Mouse (Mus musculus) frontal cortex, postnatal 36 days (tissue): ENCODE data around the gene Pnkp.

Experiments
- DNase-seq, 2 experiments: peaks; one replicate each; pipeline ENCODE4 v3.0.0; 2022; ENCODE audit warnings: low spot score in 2 of 2

The Pnkp gene

DNA sequence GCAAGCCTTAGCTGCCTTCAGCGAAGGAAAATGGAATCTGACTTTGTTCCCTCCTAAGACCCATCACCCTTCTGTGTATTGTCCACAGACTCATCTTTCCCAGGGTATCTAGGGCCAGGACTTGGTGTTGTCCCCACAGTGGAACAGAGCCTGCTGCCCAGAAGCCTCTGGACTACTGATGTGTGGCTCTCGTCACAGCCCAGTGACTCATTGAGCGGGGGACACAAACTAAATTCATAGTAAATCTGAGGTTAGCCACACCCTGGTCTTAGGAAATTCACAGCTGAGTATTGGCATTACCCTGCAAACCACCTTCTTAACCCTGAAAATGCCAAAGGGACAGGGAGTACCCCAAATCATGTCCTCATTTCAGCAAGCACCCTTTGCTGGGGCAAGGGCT is 30.2 kb upstream of the Pnkp start:
- DNase-seq, result no peak

DNA sequence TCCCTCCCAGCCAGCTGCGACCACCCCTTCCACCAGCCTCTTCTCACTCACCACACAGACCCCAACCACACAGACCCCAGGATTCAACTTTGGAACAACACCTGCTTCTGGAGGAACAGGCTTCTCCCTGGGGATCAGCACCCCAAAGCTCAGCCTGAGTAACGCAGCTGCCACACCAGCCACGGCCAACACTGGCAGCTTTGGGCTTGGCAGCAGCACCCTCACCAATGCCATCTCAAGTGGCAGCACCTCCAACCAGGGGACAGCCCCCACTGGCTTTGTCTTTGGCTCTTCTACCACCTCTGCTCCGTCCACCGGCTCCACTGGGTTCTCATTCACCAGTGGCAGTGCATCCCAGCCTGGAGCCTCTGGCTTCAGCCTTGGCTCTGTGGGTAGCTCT is 28.2 kb upstream of the Pnkp start:
- no peak for DNase-seq

- no peak for DNase-seq
Observed at GRCm38 (mm10) chr7:44832763-44833162, 24.2 kb upstream of the Pnkp start.

- no peak for DNase-seq
Observed at GRCm38 (mm10) chr7:44835373-44836015, 21.4 kb upstream of the Pnkp start.

GRCm38 (mm10) chr7:44836016-44836404 is 20.9 kb upstream of the Pnkp start:
- no peak for DNase-seq

DNA sequence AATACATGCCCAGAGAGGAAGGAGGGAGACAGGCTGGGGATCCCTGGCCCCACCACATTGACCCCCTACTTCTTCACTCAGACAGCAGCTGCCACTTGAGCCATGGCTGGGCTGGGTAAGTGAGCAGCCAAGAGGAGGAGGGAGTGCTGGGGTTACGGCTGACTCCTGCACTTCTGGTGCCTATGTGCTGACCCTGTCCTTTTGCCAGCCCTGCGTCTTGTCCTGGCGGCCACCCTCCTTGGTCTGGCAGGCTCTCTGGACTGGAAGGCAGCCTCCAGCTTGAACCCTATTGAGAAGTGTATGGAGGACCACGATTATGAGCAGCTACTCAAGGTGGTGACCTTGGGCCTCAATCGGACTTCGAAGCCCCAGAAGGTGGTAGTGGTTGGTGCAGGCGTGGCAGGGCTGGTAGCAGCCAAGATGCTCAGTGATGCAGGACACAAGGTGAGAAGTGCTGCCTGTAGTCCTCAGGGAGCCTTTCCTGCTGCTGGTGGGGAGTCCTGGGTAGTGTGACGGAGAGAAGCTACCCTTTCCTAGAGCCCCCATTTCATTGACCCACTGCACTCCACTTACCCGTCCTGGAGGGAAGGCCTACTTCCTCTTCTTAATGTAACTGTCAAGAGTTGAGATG is 20.4 kb upstream of the Pnkp start:
- no peak for DNase-seq

DNA sequence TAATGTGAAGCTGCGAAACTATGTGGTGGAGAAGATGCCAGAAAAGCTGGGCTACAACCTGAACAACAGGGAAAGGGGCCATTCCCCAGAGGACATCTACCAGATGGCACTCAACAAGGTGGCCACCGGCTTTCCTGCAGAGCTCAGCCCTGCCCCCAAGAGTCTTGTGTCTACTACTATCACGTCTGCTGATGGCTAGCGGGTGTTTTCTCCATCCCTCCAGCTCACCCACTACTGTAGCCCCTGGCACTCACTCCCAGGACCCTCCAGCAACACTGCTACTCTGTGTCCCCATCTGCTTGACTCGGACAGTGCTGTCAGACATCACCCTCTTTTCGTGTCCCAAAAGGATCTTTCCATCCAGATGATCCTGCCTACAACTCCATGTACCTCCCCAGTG is 18.9 kb upstream of the Pnkp start:
- no peak for DNase-seq

DNA sequence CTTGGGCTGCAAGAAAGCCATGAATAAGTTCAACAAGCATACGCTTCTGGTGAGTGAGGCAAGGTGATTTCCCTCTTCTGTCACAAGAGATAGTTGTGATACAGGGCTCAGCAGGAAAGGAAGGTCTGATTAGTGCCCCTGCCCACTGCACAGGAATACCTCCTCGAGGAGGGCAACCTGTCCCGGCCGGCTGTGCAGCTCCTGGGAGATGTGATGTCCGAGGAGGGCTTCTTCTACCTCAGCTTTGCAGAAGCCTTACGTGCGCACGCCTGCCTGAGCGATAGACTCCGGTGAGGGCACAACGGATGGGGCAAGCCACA is 17.8 kb upstream of the Pnkp start:
- DNase-seq, result no peak

- DNase-seq, result peak in 1 of 2 experiments; percentile 59
Observed at GRCm38 (mm10) chr7:44839491-44840191, 17.3 kb upstream of the Pnkp start.

- DNase-seq, result no peak
Observed at GRCm38 (mm10) chr7:44840426-44840825, 16.5 kb upstream of the Pnkp start.

DNA sequence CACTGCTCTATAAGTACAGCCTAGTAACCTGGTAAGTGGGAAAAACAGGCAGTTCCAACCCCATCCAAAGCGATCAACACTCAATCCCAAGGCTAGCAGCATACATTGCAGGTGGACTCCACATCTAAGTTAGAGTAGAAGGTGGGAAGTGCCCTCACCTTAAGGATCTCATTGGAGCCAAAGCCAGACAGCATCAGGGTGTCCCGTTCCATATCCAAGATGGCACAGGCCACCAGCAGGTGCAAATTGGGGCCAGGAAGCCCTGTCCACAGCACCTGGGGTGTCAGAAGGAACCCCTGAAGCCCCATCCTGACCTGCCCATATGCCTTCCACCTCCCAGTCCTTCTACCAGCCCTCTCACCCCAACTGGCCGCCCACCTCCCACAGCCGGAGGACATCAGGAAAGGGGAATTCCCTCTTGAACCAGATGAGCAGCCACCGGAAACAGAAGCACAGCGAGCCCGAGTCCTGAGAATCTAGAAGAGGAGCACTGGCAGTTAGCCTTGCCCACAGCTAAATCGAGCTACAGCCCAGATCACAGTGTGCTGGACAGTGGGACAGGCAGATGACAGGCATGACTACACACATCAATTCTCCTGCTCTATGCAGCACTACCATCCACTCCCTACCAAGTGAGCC is 15.0 kb upstream of the Pnkp start:
- no peak for DNase-seq

DNA sequence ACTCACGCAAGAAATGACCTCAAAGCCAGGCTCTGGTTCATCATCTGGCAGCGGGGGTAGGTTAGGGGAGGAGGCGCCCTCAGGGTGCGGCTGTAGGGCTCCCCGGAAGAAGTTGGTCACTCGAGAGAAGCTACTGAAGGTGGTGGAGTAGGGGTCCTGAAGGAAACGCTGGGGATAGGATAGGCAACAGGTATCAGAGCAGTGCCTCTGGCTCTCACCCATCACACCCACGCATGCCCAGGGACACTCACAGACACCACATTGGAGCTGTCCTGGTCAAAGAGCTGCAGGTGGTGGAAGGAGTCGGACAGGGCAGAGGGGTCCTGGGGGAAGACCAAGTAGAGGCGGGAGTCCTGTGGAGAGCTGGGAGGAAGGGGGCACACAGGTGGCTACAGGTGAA is 11.9 kb upstream of the Pnkp start:
- DNase-seq, result no peak

GRCm38 (mm10) chr7:44846804-44847203 is 10.1 kb upstream of the Pnkp start:
- DNase-seq, result no peak

GRCm38 (mm10) chr7:44847772-44848171 is 9.2 kb upstream of the Pnkp start:
- DNase-seq, result no peak

GRCm38 (mm10) chr7:44848561-44849415 is 8.2 kb upstream of the Pnkp start, which contains the start of the genes Akt1s1 and Tbc1d17:
Akt1s1 (plus strand) TSS chr7:44848991.
Tbc1d17 (minus strand) TSS chr7:44849079.
- peak; percentile 100 for DNase-seq

- peak; percentile 92 to 94 for DNase-seq
Observed at GRCm38 (mm10) chr7:44849416-44850111, 7.4 kb upstream of the Pnkp start.

GRCm38 (mm10) chr7:44850146-44850545 is 6.8 kb upstream of the Pnkp start:
- no peak for DNase-seq

DNA sequence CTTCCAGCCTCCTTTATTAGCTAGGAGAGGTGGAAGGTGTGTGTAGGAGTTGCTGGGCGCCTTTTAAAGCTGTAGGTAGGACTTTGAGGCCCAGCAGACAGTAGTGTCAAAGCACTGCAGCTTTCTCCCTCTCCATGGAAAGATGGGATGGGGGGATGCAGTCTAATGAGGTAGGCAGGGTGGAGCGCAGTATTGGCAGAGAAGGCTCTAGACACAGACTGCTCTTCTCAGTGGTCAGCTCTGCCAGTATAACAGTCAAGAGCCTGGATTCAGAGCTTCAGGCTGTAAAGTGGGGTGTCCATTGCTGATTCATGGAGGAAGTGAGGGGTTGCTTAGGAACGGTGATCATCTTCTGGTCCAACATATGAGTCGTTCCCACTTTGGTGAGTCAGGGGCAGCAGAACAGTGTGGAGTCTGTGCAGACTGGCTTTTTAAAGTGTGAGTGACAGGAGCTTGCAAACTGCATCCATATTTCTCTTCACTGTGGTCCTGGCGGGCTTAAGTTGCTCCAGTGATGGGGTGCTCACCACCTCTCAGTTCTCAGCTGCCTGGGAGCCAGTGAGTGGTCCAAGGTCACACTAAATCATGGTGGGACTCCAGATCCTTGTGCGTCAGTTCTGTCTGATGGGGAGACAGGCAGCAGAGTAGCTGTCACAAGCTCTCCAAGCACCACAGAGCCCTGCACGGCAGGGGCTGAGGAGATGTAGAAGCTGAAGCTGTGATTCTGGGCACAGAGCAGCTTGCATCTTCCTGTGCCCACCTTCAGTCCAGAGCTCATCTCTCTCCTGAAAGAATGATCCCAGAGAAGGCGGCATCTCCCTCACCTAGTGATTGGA is 5.9 kb upstream of the Pnkp start:
- DNase-seq, result no peak

DNA sequence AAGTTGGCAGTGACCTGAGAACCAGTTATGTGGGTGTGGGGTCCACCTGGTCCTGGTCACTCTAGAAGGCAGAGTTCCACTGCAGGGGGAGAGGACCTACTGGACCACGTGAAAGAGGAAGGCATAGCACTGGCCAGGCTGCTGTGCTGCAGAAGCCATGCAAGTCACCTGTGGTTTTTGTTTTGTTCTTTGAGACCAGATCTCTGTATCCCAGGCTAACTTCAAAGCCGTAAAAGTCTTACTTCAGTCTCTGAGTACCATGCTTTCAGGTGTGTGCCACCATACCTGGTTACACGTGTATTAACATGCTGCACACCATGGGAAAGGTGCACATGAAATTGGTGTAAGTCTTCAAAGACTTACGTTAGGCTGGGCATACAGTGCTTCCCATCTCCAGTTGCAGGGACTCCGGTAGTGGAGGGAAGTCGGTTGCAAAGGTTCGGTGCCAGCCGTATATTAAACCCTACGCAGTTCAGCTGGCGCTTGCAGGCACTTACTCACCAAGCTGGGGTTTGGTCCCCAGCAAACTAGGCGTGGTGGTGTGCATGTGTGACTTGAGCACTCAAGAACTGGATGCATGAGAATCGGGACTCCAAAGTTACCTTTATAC is 5.2 kb upstream of the Pnkp start:
- no peak for DNase-seq
